Mouse (Mus musculus) erythroid progenitor cell, adult 5-6 weeks (primary cell): ENCODE data around the gene Rab25. TPM values are rescaled to one million over a fixed set of nuclear protein-coding genes. Genes with fewer than 3 reads are reported as not detected.
A peak's percentile ranks its signal among the peaks of the same experiment; 100 is the strongest.
"Not testable (repeated sequence)": the region's sequence is repeated elsewhere in the genome, so short reads cannot be mapped to it uniquely, and the experiment has no call there.

Experiments
- ATAC-seq: replicated peaks from 2 replicates; pipeline ENCODE4 v1.8.0; 2016; ENCODE audit warnings: moderate number of reproducible peaks, mild to moderate bottlenecking, moderate TSS enrichment, inconsistent platforms; ENCODE audit not compliant: poor library complexity, low FRiP score, severe bottlenecking
- total RNA-seq, 2 experiments: library from RNA; stranded (forward) in 1 of 2; stranded (reverse) in 1 of 2; fragments of 150-400 nt in 1 of 2; fragments of 186-747, 209-891 nt in 1 of 2; gene quantifications; 2 replicates each; pipeline versions ENCODE4 v1.2.3 to v1.2.4; 2015 to 2017; ENCODE audit warnings: low replicate concordance in 2 of 2

Rab25 gene
- total RNA-seq (2015; ENCODE audit: low replicate concordance) (not detected in 2 replicates), total RNA-seq (2017; ENCODE audit: low replicate concordance) (not detected in 2 replicates)

- ATAC-seq = no peak
Observed at GRCm38 (mm10) chr3:88548180-88548917, at the start of gene Rab25. TSS of gene Rab25 (minus strand) at chr3:88548300.

DNA sequence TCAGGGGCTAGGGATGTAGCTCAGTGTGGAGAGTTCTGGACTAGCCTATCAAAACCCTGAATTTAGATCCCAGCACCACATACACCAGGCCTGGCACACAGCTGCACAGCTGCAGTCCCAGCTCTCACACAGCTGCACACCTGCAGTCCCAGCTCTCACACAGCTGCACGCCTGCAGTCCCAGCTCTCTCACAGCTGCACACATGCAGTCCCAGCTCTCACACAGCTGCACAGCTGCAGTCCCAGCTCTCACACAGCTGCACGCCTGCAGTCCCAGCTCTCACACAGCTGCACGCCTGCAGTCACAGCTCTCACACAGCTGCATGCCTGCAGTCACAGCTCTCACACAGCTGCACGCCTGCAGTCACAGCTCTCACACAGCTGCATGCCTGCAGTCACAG lies 48.4 kb upstream of the Rab25 start:
- ATAC-seq = not testable (repeated sequence)

- ATAC-seq = no peak
Observed at GRCm38 (mm10) chr3:88593893-88594580, 45.9 kb upstream of the Rab25 start.

- ATAC-seq = 0 out of 2 replicates have a peak, but pooled peaks have one; percentile 21
Observed at GRCm38 (mm10) chr3:88592942-88593576, 45.0 kb upstream of the Rab25 start.

GRCm38 (mm10) chr3:88591950-88592731 lies 44.0 kb upstream of the Rab25 start:
- peak; percentile 75 for ATAC-seq

DNA sequence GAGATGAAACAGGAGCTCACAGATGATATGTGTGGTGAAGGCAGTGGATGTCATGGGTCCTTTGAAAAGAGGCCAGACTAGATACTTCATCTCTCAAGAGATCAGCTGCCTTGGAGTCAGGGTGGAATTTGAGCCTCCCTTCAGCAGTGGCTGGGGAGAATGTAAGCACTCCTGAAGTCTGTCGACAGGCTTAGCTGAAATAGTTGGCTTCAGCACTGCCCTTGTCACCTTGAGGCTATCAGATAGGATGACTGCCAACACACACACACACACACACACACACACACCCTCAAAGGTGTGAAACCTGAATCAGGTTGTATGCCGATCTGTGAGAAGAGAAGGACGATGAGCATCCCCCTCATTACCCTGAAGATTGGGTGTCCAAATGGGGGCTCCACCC lies 42.9 kb upstream of the Rab25 start:
- no peak for ATAC-seq

DNA sequence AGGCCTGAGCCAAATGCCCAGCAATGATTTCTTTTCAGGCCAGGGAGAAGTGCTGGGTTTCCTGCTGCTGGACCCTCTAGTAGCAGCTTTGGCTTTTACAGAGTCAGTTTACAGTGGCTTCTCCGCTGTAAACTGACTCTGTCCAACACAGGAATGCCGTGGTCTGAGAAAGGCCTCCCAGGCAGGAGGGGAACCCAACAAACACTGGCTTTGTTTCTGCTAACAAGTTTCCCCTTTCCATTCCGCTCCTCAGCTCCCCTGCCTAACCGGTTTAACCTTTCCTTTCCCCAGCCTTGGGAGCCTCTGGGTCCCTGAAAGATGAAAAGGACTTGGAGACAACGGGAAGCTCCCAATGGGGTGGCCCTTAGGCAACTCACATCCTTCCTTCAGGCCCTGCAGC lies 42.1 kb upstream of the Rab25 start:
- ATAC-seq = no peak

DNA sequence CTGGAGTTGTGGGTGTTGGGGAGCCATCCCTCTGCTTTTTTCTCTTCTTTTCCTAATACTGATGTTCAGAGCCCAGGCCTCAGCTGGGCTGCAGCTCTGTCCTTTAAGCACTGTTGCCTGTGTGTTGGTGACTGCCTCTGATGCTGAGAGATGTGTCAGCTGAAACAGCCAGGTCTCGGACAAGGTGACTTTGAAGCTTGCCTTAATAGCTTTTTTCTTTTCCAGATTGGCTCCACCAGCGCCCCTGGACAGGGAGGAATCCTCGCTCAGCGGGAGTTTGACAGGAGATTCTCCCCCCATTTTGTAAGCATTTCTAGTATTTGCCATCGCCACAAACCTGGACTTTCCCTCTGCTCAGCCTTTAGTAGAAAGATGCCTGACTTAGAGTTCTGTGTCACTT lies 38.5 kb upstream of the Rab25 start:
- no peak for ATAC-seq

DNA sequence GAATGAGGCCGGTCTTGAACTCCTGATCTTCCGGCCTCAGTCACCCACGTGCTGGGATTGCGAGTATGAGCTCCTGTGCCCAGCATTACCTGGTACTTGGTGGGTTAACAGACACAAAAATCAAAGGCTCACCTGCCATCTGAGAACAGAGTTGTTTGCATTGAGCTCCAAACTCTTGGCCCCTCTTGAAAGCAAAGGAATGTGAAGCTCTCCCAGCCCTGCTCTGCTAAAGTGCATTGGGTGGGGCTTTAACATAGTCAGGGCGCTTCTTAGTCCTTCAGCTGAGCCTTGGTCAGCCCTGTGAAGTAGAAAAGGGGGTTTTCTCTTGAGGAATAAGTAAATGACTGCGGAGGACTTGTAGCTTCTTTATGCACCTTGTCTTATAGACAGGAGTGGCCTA lies 37.7 kb upstream of the Rab25 start:
- ATAC-seq = no peak

DNA sequence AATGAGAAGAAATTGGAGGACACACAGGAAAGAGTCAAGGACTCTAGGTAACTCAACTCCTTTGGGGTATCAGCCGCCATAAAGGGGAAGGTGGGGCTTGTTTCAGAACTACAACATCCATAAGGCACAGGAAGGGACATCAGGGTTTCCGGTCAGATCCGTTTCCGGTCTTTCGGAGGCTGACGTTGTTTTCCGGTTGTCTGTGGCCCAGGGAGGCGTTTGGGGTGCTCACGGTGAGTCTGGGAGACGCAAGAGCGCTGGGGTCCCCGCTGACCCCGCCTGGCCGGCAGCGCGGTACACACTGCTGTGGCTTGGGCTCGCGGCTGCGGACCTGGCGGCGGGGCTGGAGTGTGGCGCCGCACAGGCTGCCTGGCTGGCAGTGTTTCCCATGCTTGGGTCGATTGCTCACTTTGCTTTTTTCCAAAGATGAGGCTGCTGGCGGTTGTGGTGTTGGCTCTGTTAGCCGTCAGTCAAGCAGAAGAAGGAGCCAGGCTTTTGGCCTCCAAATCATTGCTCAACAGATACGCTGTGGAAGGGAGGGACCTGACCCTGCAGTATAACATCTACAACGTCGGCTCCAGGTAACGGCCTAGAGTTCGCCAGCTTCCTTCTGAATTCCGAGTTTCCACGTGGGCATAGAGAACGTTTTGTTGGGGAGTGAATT lies 31.5 kb upstream of the Rab25 start:
- peak; percentile 96 for ATAC-seq

GRCm38 (mm10) chr3:88578498-88579424 lies 30.7 kb upstream of the Rab25 start:
- ATAC-seq = no peak

DNA sequence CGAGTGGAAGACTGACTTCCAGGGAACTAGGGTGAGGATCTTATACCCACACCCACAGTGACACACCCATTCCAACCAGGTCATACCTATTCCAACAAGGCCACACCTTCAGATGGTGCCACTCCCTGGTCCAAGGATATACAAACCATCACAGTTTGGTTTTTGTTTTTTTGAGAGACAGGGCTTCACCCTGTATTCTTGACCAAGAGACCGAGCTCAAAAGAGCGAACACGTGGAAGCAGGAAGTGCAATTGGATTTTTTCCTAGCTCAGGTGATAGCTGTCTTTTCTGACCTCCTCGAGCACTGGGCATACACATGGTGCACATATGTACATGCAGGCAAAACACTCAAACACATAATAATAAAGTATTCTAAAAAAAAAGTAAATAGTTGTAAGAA lies 29.7 kb upstream of the Rab25 start:
- ATAC-seq = not testable (repeated sequence)

- no peak for ATAC-seq
Observed at GRCm38 (mm10) chr3:88575540-88575939, 27.4 kb upstream of the Rab25 start, which contains the start of gene Ssr2. TSS of gene Ssr2 (plus strand) at chr3:88575876.

GRCm38 (mm10) chr3:88573810-88574209 lies 25.7 kb upstream of the Rab25 start:
- ATAC-seq = no peak

- ATAC-seq = no peak
Observed at GRCm38 (mm10) chr3:88572835-88573234, 24.7 kb upstream of the Rab25 start.

DNA sequence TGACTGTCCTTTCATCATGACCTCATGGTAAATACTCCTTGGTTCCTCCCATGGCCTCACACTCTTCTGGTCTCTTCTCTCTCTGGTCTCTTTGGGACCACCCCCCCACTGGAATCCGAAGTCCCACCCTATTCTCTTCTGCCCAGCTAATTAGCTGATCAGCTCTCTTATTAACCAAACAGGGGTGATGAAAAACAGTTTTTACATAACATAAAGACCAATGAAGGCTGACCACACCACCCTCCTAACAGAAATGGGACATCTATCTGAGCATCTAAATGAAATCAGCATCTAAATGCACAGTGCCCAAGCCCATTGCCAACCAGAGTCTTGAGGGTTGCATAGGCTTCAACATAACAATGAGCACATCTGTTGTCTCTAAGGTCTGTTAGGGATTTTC lies 23.8 kb upstream of the Rab25 start:
- no peak for ATAC-seq

GRCm38 (mm10) chr3:88570341-88570740 lies 22.2 kb upstream of the Rab25 start:
- no peak for ATAC-seq

DNA sequence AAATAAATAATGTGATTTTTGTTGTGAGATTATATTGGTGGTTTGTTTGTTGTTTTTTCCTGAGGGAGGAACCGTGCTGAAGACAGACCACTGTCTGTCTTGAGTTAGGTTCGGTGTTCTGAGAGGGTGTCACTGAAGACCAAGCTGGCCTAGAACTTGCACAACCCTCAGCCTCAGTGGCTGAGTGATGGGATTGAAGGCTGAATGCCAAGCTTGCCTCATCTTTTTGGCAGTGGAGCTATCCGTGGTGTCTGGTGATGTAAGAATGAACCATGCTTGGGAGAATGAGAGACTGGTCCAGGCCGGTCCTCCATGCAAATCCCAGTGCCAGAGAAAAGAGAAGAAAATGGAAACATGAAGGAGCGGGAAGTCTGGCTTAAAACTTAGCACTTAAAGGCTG lies 21.6 kb upstream of the Rab25 start:
- no peak for ATAC-seq
